Mouse (Mus musculus) MEL (cell line): ENCODE results near the gene Slc22a21. TPM values are rescaled to one million over a fixed set of nuclear protein-coding genes. Genes with fewer than 3 reads are reported as not detected.
"Not testable (repeated sequence)": the region's sequence is repeated elsewhere in the genome, so short reads cannot be mapped to it uniquely, and the experiment has no call there.

Source experiments
- DNase-seq: peaks from one replicate; pipeline ENCODE4 v3.0.0; 2011; ENCODE audit warnings: low read depth, low spot score
- H3K27ac ChIP-seq: 2 replicates; pipeline ENCODE4 v1.5.1; 2012; ENCODE audit warnings: low read depth, mild to moderate bottlenecking, control low read depth, low read length, moderate library complexity; ENCODE audit not compliant: control insufficient read depth
- H3K27me3 ChIP-seq, 2 experiments: fragments of 150-350 bp in 1 of 2; sonication (generic) in 1 of 2; 2 replicates each; pipeline ENCODE4 v1.6.1; 2012; ENCODE audit warnings: low read length in 2 of 2, mild to moderate bottlenecking in 2 of 2, improper control_type of control experiment in 1 of 2, moderate library complexity in 1 of 2; ENCODE audit not compliant: insufficient read depth in 2 of 2, control insufficient read depth in 1 of 2
- H3K36me3 ChIP-seq, 2 experiments: 2 replicates each; pipeline ENCODE4 v1.6.1; 2012 to 2014; ENCODE audit warnings: low read length in 2 of 2, improper control_type of control experiment in 1 of 2, inconsistent platforms in 1 of 2, mild to moderate bottlenecking in 1 of 2; ENCODE audit not compliant: insufficient read depth in 2 of 2, control insufficient read depth in 1 of 2
- H3K4me1 ChIP-seq, 2 experiments: fragments of 150-350 bp in 1 of 2; sonication (generic) in 1 of 2; 2 replicates each; pipeline ENCODE4 v1.6.1; 2012; ENCODE audit warnings: low read length in 2 of 2, improper control_type of control experiment in 1 of 2, mild to moderate bottlenecking in 1 of 2; ENCODE audit not compliant: insufficient read depth in 2 of 2, control insufficient read depth in 1 of 2
- H3K4me3 ChIP-seq, 2 experiments: fragments of 150-350 bp in 1 of 2; sonication (generic) in 1 of 2; 2 replicates each; pipeline ENCODE4 v1.5.1; 2012; ENCODE audit warnings: low read depth in 2 of 2, low read length in 2 of 2, mild to moderate bottlenecking in 2 of 2, moderate library complexity in 2 of 2, control low read depth in 1 of 2, improper control_type of control experiment in 1 of 2; ENCODE audit not compliant: control insufficient read depth in 1 of 2, insufficient read depth in 1 of 2
- H3K79me2 ChIP-seq: 2 replicates; pipeline ENCODE4 v1.6.1; 2012; ENCODE audit warnings: mild to moderate bottlenecking, low read length, moderate library complexity; ENCODE audit not compliant: control insufficient read depth, poor library complexity, insufficient read depth
- H3K9ac ChIP-seq: 2 replicates; pipeline ENCODE4 v1.6.1; 2012; ENCODE audit warnings: low read depth, mild to moderate bottlenecking, control low read depth, low read length, moderate library complexity; ENCODE audit not compliant: control insufficient read depth, poor library complexity, severe bottlenecking
- H3K9me3 ChIP-seq: fragments of 150-350 bp; sonication (generic); replicated peaks from 2 replicates; pipeline ENCODE4 v1.6.1; 2012; ENCODE audit warnings: mild to moderate bottlenecking, low read length, improper control_type of control experiment, moderate library complexity; ENCODE audit not compliant: insufficient read depth
- CTCF ChIP-seq, 3 experiments: IDR thresholded peaks in 2 of 3; conservative IDR thresholded peaks in 1 of 3; 2 replicates each; pipeline ENCODE4 v1.5.1; 2011 to 2012; ENCODE audit warnings: low read length in 3 of 3, low read depth in 2 of 3, mild to moderate bottlenecking in 2 of 3, improper control_type of control experiment in 1 of 3, inconsistent platforms in 1 of 3, mixed read lengths in 1 of 3, moderate library complexity in 1 of 3; ENCODE audit not compliant: control insufficient read depth in 1 of 3, insufficient read depth in 1 of 3, poor library complexity in 1 of 3, severe bottlenecking in 1 of 3
- ELF1 ChIP-seq: IDR thresholded peaks from 2 replicates; pipeline ENCODE4 v1.6.1; 2014; ENCODE audit warnings: low read depth, mild to moderate bottlenecking, inconsistent platforms, low read length, improper control_type of control experiment, moderate library complexity
- EP300 ChIP-seq, 2 experiments: IDR thresholded peaks; 2 replicates each; pipeline ENCODE4 v1.6.1; 2011; ENCODE audit warnings: improper control_type of control experiment in 2 of 2, low read length in 2 of 2, low read depth in 1 of 2, mild to moderate bottlenecking in 1 of 2
- ETS1 ChIP-seq: IDR thresholded peaks from 2 replicates; pipeline ENCODE4 v1.6.1; 2012; ENCODE audit warnings: low read depth, mild to moderate bottlenecking, inconsistent platforms, low read length, improper control_type of control experiment, moderate library complexity
- GABPA ChIP-seq: IDR thresholded peaks from 2 replicates; pipeline ENCODE4 v1.6.1; 2012; ENCODE audit warnings: low read depth, mild to moderate bottlenecking, inconsistent platforms, low read length, improper control_type of control experiment, moderate library complexity
- JUND ChIP-seq: IDR thresholded peaks from 2 replicates; pipeline ENCODE4 v1.6.1; 2011; ENCODE audit warnings: low read depth, mild to moderate bottlenecking, improper control_type of control experiment, low read length
- NELFE ChIP-seq: IDR thresholded peaks from 2 replicates; pipeline ENCODE4 v1.6.1; 2011; ENCODE audit warnings: low read depth, low read length, improper control_type of control experiment
- POLR2A ChIP-seq, 2 experiments: IDR thresholded peaks; 2 replicates each; pipeline ENCODE4 v1.6.1; 2011 to 2012; ENCODE audit warnings: low read length in 2 of 2, mild to moderate bottlenecking in 2 of 2, control low read depth in 1 of 2, improper control_type of control experiment in 1 of 2, low read depth in 1 of 2, moderate library complexity in 1 of 2; ENCODE audit not compliant: control insufficient read depth in 1 of 2, insufficient read depth in 1 of 2, poor library complexity in 1 of 2
- POLR2AphosphoS2 ChIP-seq: IDR thresholded peaks from 2 replicates; pipeline ENCODE4 v1.6.1; 2011; ENCODE audit warnings: low read length, improper control_type of control experiment
- SIN3A ChIP-seq: IDR thresholded peaks from 2 replicates; pipeline ENCODE4 v1.6.1; 2012; ENCODE audit warnings: low read length, improper control_type of control experiment, inconsistent platforms
- SMC3 ChIP-seq: IDR thresholded peaks from 2 replicates; pipeline ENCODE4 v1.6.1; 2011; ENCODE audit warnings: low read depth, low read length, improper control_type of control experiment
- USF1 ChIP-seq: IDR thresholded peaks from 2 replicates; pipeline ENCODE4 v1.6.1; 2014; ENCODE audit warnings: low read depth, mild to moderate bottlenecking, inconsistent platforms, low read length, improper control_type of control experiment, moderate library complexity
- ZC3H11A ChIP-seq: IDR thresholded peaks from 2 replicates; pipeline ENCODE4 v1.6.1; 2012; ENCODE audit warnings: low read depth, mild to moderate bottlenecking, inconsistent platforms, low read length, improper control_type of control experiment
- ZKSCAN1 ChIP-seq: IDR thresholded peaks from 2 replicates; pipeline ENCODE4 v1.6.1; 2012; ENCODE audit warnings: low read depth, mild to moderate bottlenecking, inconsistent platforms, low read length, improper control_type of control experiment, moderate library complexity
- ZNF384 ChIP-seq: IDR thresholded peaks from 2 replicates; pipeline ENCODE4 v1.6.1; 2012; ENCODE audit warnings: low read depth, mild to moderate bottlenecking, inconsistent platforms, low read length, improper control_type of control experiment
- polyA plus RNA-seq, 2 experiments: library from polyadenylated mRNA; stranded (reverse) in 1 of 2; unstranded in 1 of 2; fragments of >175 nt in 1 of 2; fragments of >200 nt in 1 of 2; gene quantifications; 2 replicates each; pipeline versions ENCODE4 v1.2.1 to v1.2.4; 2012; ENCODE audit warnings: low replicate concordance in 2 of 2, low read depth in 1 of 2; ENCODE audit not compliant: insufficient read length in 2 of 2, insufficient read depth in 1 of 2, missing spikeins in 1 of 2
- total RNA-seq: library from RNA; depleted of rRNA; stranded (reverse); fragments of 300-350 nt; gene quantifications from 2 replicates; pipeline ENCODE4 v1.2.3, GENCODE M21; 2012

The Slc22a21 gene
- total and polyA plus RNA-seq, 3 experiments = 4.7 to 6.9 TPM; not detected in 1

DNA sequence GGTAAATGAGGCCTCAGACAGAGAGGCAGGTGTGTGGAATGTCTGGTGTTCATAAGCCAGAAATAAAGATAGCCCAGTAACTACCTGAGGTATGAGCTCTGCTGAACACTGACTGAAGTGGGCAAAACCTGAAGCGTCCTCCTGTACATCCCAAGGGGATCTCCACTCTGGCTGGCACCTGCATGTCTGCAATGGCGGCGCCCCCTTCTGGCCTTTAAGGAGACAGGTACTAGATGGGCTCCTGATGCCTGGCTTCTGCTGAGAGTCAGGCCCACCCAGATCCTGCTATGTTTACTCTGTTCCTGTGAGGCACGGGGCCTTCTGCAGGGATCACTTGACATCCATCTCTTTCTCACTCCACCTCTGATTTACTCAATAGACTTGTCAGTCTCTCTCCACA lies 22.0 kb downstream of the Slc22a21 start:
- not testable (repeated sequence) for H3K36me3 ChIP-seq, H3K4me3 ChIP-seq, H3K4me1 ChIP-seq, H3K9ac ChIP-seq, H3K27ac ChIP-seq, H3K79me2 ChIP-seq, H3K27me3 ChIP-seq, H3K9me3 ChIP-seq
- DNase-seq = peak; percentile 43
- TF ChIP-seq SMC3 (peak; percentile 12; the same call in 1 of the 2 replicates), CTCF (IDR thresholded peaks at IDR 0.05 in 2 of 3, conservative IDR thresholded peaks at IDR 0.05 in 1 of 3; ENCODE audit: control insufficient read depth in 1 of 3, insufficient read depth in 1 of 3, low read depth in 2 of 3, low read length in 3 of 3, poor library complexity in 1 of 3, severe bottlenecking in 1 of 3) (peak; percentile 22 to 60 (median 35); a peak in 5 of 6 replicates)

DNA sequence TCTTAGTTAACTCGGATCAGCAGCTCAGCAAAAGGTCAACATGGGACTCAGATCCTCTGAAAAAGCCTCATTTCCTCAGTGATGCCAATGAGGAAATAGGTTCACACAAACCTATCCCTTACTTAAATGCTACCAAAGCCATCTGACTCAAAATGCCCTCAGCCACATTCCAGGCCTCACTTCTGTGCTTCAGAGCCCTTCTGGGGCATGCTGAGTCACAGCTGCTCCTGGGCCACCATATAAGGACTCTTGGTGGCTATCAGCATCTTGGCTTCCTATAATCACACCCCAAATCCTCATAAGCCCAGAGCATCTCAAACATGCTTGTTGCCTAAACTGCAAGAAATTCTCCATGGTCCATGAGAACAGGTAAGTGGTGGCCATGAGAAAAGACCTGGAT lies 23.5 kb downstream of the Slc22a21 start:
- no peaks in the 10 kb centered on the region for H3K9me3 ChIP-seq
- DNase-seq = peak; percentile 33
- peaks cover 0 to 2% of the 10 kb centered on the region in 2 experiments; a peak in 1 of 4 replicates for H3K36me3 ChIP-seq
- TF ChIP-seq JUND = no peak
- TF ChIP-seq ZNF384 = no peak
- no peak for TF ChIP-seq POLR2A (IDR thresholded peaks at IDR 0.05; ENCODE audit: control insufficient read depth in 1 of 2, insufficient read depth in 1 of 2, low read depth in 1 of 2, low read length in 2 of 2, poor library complexity in 1 of 2)
- no peak for TF ChIP-seq USF1
- TF ChIP-seq POLR2AphosphoS2 = no peak
- no peaks in the 10 kb centered on the region for H3K27me3 ChIP-seq
- no peaks in the 10 kb centered on the region for H3K79me2 ChIP-seq
- H3K4me3 ChIP-seq = no peak overlapping the region
- H3K9ac ChIP-seq = no peak overlapping the region
- no peak overlapping the region for H3K27ac ChIP-seq
- H3K4me1 ChIP-seq = no peaks in the 10 kb centered on the region

DNA sequence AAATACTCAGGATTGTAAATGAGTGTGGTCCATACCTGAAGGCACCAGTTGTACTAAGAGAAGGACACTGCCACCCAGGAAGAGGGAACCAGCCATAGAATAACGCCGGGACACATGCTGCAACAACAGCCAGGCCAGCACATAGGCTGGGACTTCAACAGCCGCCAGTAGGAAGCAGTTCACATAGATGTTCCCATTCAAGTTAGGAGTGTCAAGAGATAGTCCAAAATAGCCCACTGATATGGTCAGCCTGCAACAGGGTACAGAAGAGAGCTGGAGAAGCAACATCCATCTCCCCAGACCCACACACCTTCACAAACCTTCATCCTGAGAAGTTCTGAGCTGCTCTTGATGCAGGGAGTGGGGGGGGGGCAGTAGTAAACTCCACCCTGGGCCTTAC lies 25.5 kb downstream of the Slc22a21 start:
- no peaks in the 10 kb centered on the region for H3K27me3 ChIP-seq
- no peak overlapping the region for H3K27ac ChIP-seq
- H3K4me1 ChIP-seq = no peaks in the 10 kb centered on the region
- no peak overlapping the region for H3K4me3 ChIP-seq
- no peak overlapping the region for H3K9ac ChIP-seq
- no peaks in the 10 kb centered on the region for H3K79me2 ChIP-seq
- TF ChIP-seq ETS1 (no peak), EP300 (IDR thresholded peaks at IDR 0.05; ENCODE audit: low read depth in 1 of 2, low read length in 2 of 2) (no peak), NELFE (no peak), ZKSCAN1 (no peak), ZC3H11A (no peak), GABPA (no peak), SIN3A (no peak), ELF1 (no peak)
- no peak for DNase-seq
- H3K36me3 ChIP-seq = peaks cover 0 to 2% of the 10 kb centered on the region in 2 experiments; a peak in 1 of 4 replicates
- H3K9me3 ChIP-seq = no peaks in the 10 kb centered on the region

DNA sequence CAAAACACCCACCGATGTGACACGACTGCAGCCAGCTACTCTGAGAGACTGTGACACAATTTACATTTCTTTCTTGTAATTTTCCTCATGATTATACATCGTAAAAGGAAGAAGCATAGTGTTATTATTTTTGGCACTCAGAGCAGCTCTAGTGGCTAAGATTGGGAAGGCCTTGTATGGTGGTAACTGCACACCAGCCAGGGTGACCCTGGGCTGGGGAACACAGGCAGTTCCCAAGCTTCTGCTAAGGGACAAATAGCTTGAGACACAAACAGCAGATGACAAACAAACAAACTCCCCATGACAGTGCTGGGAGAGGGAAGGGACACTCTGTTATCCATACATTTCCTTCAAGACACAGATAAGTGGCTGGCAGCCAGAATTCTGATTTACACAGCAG lies 30.0 kb downstream of the Slc22a21 start:
- not testable (repeated sequence) for H3K9me3 ChIP-seq, H3K79me2 ChIP-seq, H3K9ac ChIP-seq, H3K4me1 ChIP-seq, H3K36me3 ChIP-seq, H3K4me3 ChIP-seq, H3K27me3 ChIP-seq, DNase-seq, H3K27ac ChIP-seq

DNA sequence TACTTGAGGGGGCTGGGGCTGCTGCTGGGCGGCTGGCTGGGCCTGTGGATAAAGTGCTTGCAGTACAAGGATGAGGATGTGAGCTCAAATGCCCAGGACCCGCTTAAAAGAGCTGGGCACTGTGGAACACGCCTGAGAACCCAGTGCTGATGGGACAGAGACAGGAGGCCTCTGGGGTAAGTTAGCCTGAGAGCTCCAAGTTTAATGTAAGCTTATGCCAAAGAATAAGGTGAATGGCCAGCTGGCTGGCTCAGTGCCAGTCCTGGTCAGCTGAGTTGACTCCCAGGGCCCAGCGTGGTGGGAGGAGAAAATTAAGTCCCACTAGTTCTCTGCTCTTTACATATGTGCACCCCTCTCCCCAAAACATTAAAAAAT lies 48.2 kb downstream of the Slc22a21 start:
- not testable (repeated sequence) for H3K9me3 ChIP-seq, H3K27me3 ChIP-seq, H3K9ac ChIP-seq, H3K79me2 ChIP-seq, DNase-seq, H3K4me3 ChIP-seq, H3K4me1 ChIP-seq, H3K36me3 ChIP-seq, H3K27ac ChIP-seq
